Mouse (Mus musculus) thymus, postnatal 4 days (tissue): Measurements from ENCODE around the gene Gm14137.

Experiments used
- DNase-seq: peaks from one replicate; pipeline ENCODE4 v3.0.0; 2021

Gene Gm14137

GRCm38 (mm10) chr2:119172862-119173576, 1.3 kb upstream of the Gm14137 start:
- DNase-seq: no peak

GRCm38 (mm10) chr2:119174866-119175265, 557 bp downstream of the Gm14137 start:
- DNase-seq: no peak

- DNase-seq: no peak
These were observed 1.3 kb downstream of the Gm14137 start for GRCm38 (mm10) chr2:119175614-119176013.

- no peak for DNase-seq
These were observed 2.5 kb downstream of the Gm14137 start for GRCm38 (mm10) chr2:119176761-119177160.

GRCm38 (mm10) chr2:119177384-119177939, 3.2 kb downstream of the Gm14137 start:
- DNase-seq: no peak

GRCm38 (mm10) chr2:119182914-119183313, 8.6 kb downstream of the Gm14137 start:
- DNase-seq: no peak

- peak; percentile 92 for DNase-seq
These were observed 14.9 kb downstream of the Gm14137 start for GRCm38 (mm10) chr2:119189029-119189710.

GRCm38 (mm10) chr2:119190969-119191368, 16.7 kb downstream of the Gm14137 start:
- DNase-seq: no peak

GRCm38 (mm10) chr2:119194140-119194539, 19.8 kb downstream of the Gm14137 start:
- DNase-seq: no peak

GRCm38 (mm10) chr2:119196316-119197108, 22.2 kb downstream of the Gm14137 start:
- DNase-seq: no peak

GRCm38 (mm10) chr2:119197493-119197892, 23.2 kb downstream of the Gm14137 start:
- no peak for DNase-seq

- no peak for DNase-seq
These were observed 23.7 kb downstream of the Gm14137 start for GRCm38 (mm10) chr2:119198049-119198448.

- no peak for DNase-seq
These were observed 24.6 kb downstream of the Gm14137 start for GRCm38 (mm10) chr2:119198934-119199333.

GRCm38 (mm10) chr2:119202914-119203453, 28.7 kb downstream of the Gm14137 start:
- no peak for DNase-seq

- no peak for DNase-seq
These were observed 29.7 kb downstream of the Gm14137 start for GRCm38 (mm10) chr2:119203871-119204460.

- DNase-seq: no peak
These were observed 33.6 kb downstream of the Gm14137 start for GRCm38 (mm10) chr2:119207961-119208343.

- DNase-seq: peak; percentile 94
These were observed 34.3 kb downstream of the Gm14137 start, which contains the start of the genes Zfyve19 and Dnajc17 for GRCm38 (mm10) chr2:119208344-119209175. Gene Zfyve19 (plus strand): TSS chr2:119208617. Gene Dnajc17 (minus strand): TSS chr2:119208795.

- DNase-seq: no peak
These were observed 34.8 kb downstream of the Gm14137 start for GRCm38 (mm10) chr2:119209176-119209507.
